Mouse (Mus musculus): Measurements from ENCODE around the gene Zyg11a. TPM values are rescaled to one million over a fixed set of nuclear protein-coding genes. Genes with fewer than 3 reads are reported as not detected.

Gene Zyg11a
- polyA plus RNA-seq (2014; fragmentation: Nextera tagmentation; extraction: Ambion mirVana), result not detected in 2 replicates

DNA sequence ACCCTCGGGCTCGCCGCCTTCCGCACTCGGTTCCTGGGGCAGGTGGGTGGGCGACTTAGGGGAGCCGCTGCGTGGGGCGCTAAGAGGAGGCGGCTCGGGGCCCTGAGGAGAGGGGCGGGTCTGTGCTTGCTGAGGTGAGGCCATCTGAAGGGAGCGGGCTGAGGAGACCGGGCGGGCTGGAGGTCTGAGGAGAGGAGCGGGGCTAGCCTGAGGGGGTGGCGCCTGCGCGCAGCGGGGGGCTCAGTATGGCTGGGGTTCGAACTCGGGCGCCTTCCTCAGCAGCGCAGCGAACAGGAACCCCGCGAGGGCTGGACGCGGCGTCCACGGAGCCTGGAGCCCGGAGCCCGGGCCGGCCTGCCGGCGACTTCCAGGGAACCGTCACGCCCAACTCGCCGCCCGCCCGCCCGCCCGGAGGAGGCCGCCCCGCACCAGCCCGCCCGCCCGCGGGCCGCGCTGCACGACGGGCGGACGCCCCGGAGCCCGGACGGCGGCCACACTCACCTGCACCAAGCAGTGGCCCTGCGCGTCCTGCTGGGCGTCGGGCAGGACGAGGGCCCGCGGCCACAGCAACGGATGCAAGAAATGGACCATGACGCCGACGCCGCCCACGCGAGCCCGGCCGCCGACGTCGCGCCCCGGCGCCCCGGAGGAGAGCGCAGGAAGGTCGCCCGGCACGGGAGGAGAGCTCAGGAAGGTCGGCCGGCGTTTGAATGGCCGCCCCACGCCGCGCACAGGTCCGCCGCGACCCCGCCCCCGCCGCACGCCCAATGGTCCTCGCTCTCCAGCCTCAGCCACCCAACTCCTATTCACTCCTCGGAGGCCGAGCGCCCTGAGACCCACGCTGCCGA, at the start of gene Zyg11a:
Gene Zyg11a (minus strand): TSS at position 717 of the 848 bp plus-strand sequence.
- peak; percentile 27; the same call in 1 of the 2 replicates for ATAC-seq (ENCODE audit: low FRiP score, low TSS enrichment)
- Histone ChIP-seq H3K36me3 (ENCODE audit: control insufficient read depth, insufficient read depth, low read length) (no peaks in the 10 kb centered on the region), H3K27me3 (ENCODE audit: control insufficient read depth, insufficient read depth, low read length) (peaks cover 34% of the 10 kb centered on the region), H3K4me1 (ENCODE audit: control insufficient read depth, insufficient read depth, low read length) (no peaks in the 10 kb centered on the region), H3K9ac (replicated peaks; ENCODE audit: low read length) (0 out of 2 replicates have a peak within 1 kb of the TSS, but pooled peaks have one; percentile 16), H3K4me3 (replicated peaks; ENCODE audit: low read depth, low read length) (peak within 1 kb of the TSS; percentile 33), H3K9me3 (ENCODE audit: control insufficient read depth, low read length) (no peaks in the 10 kb centered on the region), H3K27ac (replicated peaks; ENCODE audit: low read depth, low read length) (no peak within 1 kb of the TSS), H3K4me2 (ENCODE audit: low read length) (peak within 1 kb of the TSS; percentile 54)
- WGBS, result 1% methylated on average over 98 of the region's 107 CpGs
- DNase-seq, result peak; percentile 22

DNA sequence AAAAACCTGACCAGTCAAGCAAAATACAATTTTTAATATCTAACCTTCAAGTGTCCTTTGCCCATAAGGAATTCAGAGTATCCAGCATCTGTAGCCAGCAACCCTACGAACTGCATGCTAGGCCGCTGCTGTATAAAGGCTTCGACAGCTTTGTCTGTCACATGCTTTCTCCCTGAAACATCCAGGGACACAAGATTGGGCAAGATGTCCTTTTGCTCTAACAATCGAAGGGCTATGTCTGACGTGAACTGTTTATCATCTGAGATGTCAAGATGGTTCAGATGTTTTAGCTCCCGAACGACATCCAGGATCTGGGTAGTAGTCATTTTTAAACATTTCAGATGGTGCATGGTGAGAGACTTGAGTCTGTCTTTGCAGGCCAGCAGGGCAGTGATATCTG, 47.9 kb upstream of the Zyg11a start:
- H3K9ac ChIP-seq (replicated peaks; ENCODE audit: low read length), result no peak overlapping the region
- no peak overlapping the region for H3K4me3 ChIP-seq (replicated peaks; ENCODE audit: low read depth, low read length)
- H3K27me3 ChIP-seq (ENCODE audit: control insufficient read depth, insufficient read depth, low read length), result no peaks in the 10 kb centered on the region
- H3K9me3 ChIP-seq (ENCODE audit: control insufficient read depth, low read length), result no peaks in the 10 kb centered on the region
- WGBS, result 94% methylated on average over 7 of the region's 7 CpGs
- ATAC-seq (ENCODE audit: low FRiP score, low TSS enrichment) (no peak), DNase-seq (no peak)
- no peak overlapping the region for H3K27ac ChIP-seq (replicated peaks; ENCODE audit: low read depth, low read length)
- no peaks in the 10 kb centered on the region for H3K4me1 ChIP-seq (ENCODE audit: control insufficient read depth, insufficient read depth, low read length)
- peaks cover 51% of the 10 kb centered on the region for H3K36me3 ChIP-seq (ENCODE audit: control insufficient read depth, insufficient read depth, low read length)
- H3K4me2 ChIP-seq (ENCODE audit: low read length), result no peak overlapping the region

GRCm38 (mm10) chr4:108253317-108253716, 35.5 kb upstream of the Zyg11a start:
- H3K27ac ChIP-seq (replicated peaks; ENCODE audit: low read depth, low read length), result no peak overlapping the region
- WGBS, result 95% methylated on average over 6 of the region's 6 CpGs
- H3K9ac ChIP-seq (replicated peaks; ENCODE audit: low read length), result no peak overlapping the region
- H3K4me3 ChIP-seq (replicated peaks; ENCODE audit: low read depth, low read length), result no peak overlapping the region
- ATAC-seq (ENCODE audit: low FRiP score, low TSS enrichment), result no peak
- no peaks in the 10 kb centered on the region for H3K4me1 ChIP-seq (ENCODE audit: control insufficient read depth, insufficient read depth, low read length)
- H3K4me2 ChIP-seq (ENCODE audit: low read length), result no peak overlapping the region
- peak; percentile 3 for DNase-seq
- H3K27me3 ChIP-seq (ENCODE audit: control insufficient read depth, insufficient read depth, low read length), result no peaks in the 10 kb centered on the region
- no peaks in the 10 kb centered on the region for H3K9me3 ChIP-seq (ENCODE audit: control insufficient read depth, low read length)
- H3K36me3 ChIP-seq (ENCODE audit: control insufficient read depth, insufficient read depth, low read length), result peaks cover 86% of the 10 kb centered on the region

DNA sequence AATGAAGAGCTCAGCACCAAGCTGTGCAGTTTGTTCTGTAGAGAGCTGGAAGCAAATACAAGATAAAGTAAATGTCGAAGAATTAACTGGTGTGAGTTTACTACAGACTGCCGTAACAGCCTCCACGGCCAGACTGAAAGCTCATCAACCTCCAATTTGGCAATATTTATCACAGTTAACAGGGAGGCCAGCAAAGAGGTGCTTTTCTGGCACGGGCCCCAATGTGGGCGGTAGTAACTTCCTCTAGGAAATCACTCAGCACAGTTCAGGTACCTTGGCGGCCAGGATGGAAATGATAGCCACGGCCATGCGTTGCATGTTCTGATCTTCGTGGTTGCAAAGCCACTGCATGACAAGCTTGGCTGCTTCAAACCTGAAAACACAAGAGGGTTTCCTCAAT, 32.7 kb upstream of the Zyg11a start:
- Histone ChIP-seq H3K27me3 (ENCODE audit: control insufficient read depth, insufficient read depth, low read length) (no peaks in the 10 kb centered on the region), H3K27ac (replicated peaks; ENCODE audit: low read depth, low read length) (no peak overlapping the region), H3K4me2 (ENCODE audit: low read length) (no peak overlapping the region), H3K9me3 (ENCODE audit: control insufficient read depth, low read length) (no peaks in the 10 kb centered on the region), H3K9ac (replicated peaks; ENCODE audit: low read length) (no peak overlapping the region), H3K36me3 (ENCODE audit: control insufficient read depth, insufficient read depth, low read length) (peaks cover 71% of the 10 kb centered on the region), H3K4me3 (replicated peaks; ENCODE audit: low read depth, low read length) (no peak overlapping the region), H3K4me1 (ENCODE audit: control insufficient read depth, insufficient read depth, low read length) (no peaks in the 10 kb centered on the region)
- ATAC-seq (ENCODE audit: low FRiP score, low TSS enrichment) (no peak), DNase-seq (no peak)
- 98% methylated on average over 9 of the region's 9 CpGs for WGBS

GRCm38 (mm10) chr4:108249314-108249713, 31.5 kb upstream of the Zyg11a start:
- Histone ChIP-seq H3K9ac (replicated peaks; ENCODE audit: low read length) (no peak overlapping the region), H3K27me3 (ENCODE audit: control insufficient read depth, insufficient read depth, low read length) (no peaks in the 10 kb centered on the region), H3K9me3 (ENCODE audit: control insufficient read depth, low read length) (no peaks in the 10 kb centered on the region), H3K4me2 (ENCODE audit: low read length) (no peak overlapping the region), H3K4me1 (ENCODE audit: control insufficient read depth, insufficient read depth, low read length) (no peaks in the 10 kb centered on the region), H3K36me3 (ENCODE audit: control insufficient read depth, insufficient read depth, low read length) (peaks cover 71% of the 10 kb centered on the region), H3K27ac (replicated peaks; ENCODE audit: low read depth, low read length) (no peak overlapping the region), H3K4me3 (replicated peaks; ENCODE audit: low read depth, low read length) (no peak overlapping the region)
- DNase-seq, result no peak
- 94% methylated on average over 3 of the region's 3 CpGs for WGBS
- no peak for ATAC-seq (ENCODE audit: low FRiP score, low TSS enrichment)

GRCm38 (mm10) chr4:108233654-108234053, 15.8 kb upstream of the Zyg11a start:
- Histone ChIP-seq H3K4me2 (ENCODE audit: low read length) (no peak overlapping the region), H3K9me3 (ENCODE audit: control insufficient read depth, low read length) (no peaks in the 10 kb centered on the region), H3K36me3 (ENCODE audit: control insufficient read depth, insufficient read depth, low read length) (peaks cover 83% of the 10 kb centered on the region), H3K27ac (replicated peaks; ENCODE audit: low read depth, low read length) (no peak overlapping the region), H3K4me3 (replicated peaks; ENCODE audit: low read depth, low read length) (no peak overlapping the region), H3K9ac (replicated peaks; ENCODE audit: low read length) (no peak overlapping the region), H3K4me1 (ENCODE audit: control insufficient read depth, insufficient read depth, low read length) (no peaks in the 10 kb centered on the region), H3K27me3 (ENCODE audit: control insufficient read depth, insufficient read depth, low read length) (no peaks in the 10 kb centered on the region)
- 94% methylated on average over 3 of the region's 3 CpGs for WGBS
- DNase-seq, result no peak
- no peak for ATAC-seq (ENCODE audit: low FRiP score, low TSS enrichment)

DNA sequence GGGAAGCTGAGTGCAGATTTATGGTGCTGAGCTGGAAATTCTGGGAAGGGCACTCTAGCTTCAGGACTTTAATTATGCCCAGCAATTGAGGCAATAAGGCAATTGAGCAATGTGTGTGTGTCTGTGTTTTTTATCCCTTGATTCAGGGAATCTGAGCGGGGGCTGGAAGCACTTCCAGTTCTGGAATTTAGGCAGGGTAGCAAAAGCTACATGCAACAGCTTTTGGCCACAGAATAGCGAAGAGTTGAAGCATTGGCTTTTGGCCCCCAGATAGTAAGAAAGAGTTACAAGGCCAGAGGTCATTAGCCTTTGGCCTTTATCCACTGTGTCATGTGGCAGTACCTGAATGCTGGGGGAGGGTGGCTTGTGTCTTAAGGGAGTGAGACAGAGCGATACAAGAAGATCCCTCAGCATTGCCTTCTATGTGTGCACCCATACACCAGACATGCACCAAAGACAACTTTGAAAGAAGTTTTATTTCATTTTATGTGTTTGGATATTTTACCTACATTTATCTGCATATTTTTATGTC, 7.6 kb upstream of the Zyg11a start:
- Histone ChIP-seq H3K27me3 (ENCODE audit: control insufficient read depth, insufficient read depth, low read length) (no peaks in the 10 kb centered on the region), H3K9me3 (ENCODE audit: control insufficient read depth, low read length) (no peaks in the 10 kb centered on the region), H3K36me3 (ENCODE audit: control insufficient read depth, insufficient read depth, low read length) (peaks cover 3% of the 10 kb centered on the region; the same call in 1 of the 2 replicates), H3K27ac (replicated peaks; ENCODE audit: low read depth, low read length) (no peak overlapping the region), H3K4me2 (ENCODE audit: low read length) (no peak overlapping the region), H3K4me1 (ENCODE audit: control insufficient read depth, insufficient read depth, low read length) (no peaks in the 10 kb centered on the region), H3K9ac (replicated peaks; ENCODE audit: low read length) (no peak overlapping the region), H3K4me3 (replicated peaks; ENCODE audit: low read depth, low read length) (no peak overlapping the region)
- ATAC-seq (ENCODE audit: low FRiP score, low TSS enrichment) (no peak), DNase-seq (no peak)
- 39% methylated on average over 3 of the region's 3 CpGs for WGBS

DNA sequence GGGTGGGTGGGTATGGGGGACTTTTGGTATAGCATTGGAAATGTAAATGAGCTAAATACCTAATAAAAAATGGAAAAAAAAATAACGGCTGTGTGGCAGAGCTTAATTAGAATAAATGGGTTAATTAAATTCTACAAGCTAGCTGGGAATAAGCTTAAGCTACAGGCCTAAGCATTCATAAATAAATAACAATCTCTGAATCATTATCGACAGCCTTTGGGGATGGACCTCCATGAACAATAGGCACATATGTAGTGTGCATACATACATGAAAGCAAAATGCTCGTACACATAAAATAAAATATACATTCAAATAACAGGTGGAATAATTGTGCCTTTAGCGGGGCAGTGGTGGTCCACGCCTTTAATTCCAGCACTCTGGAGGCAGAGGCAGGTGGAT, 4.7 kb upstream of the Zyg11a start:
- no peak for DNase-seq
- Histone ChIP-seq H3K4me3 (replicated peaks; ENCODE audit: low read depth, low read length) (no peak overlapping the region), H3K27ac (replicated peaks; ENCODE audit: low read depth, low read length) (no peak overlapping the region), H3K9me3 (ENCODE audit: control insufficient read depth, low read length) (no peaks in the 10 kb centered on the region), H3K27me3 (ENCODE audit: control insufficient read depth, insufficient read depth, low read length) (peaks cover 23% of the 10 kb centered on the region), H3K36me3 (ENCODE audit: control insufficient read depth, insufficient read depth, low read length) (no peaks in the 10 kb centered on the region), H3K4me2 (ENCODE audit: low read length) (no peak overlapping the region), H3K4me1 (ENCODE audit: control insufficient read depth, insufficient read depth, low read length) (no peaks in the 10 kb centered on the region), H3K9ac (replicated peaks; ENCODE audit: low read length) (no peak overlapping the region)
- no peak for ATAC-seq (ENCODE audit: low FRiP score, low TSS enrichment)
- 81% methylated on average over 5 of the region's 5 CpGs for WGBS

GRCm38 (mm10) chr4:108219019-108219418, 1.2 kb upstream of the Zyg11a start:
- no peak overlapping the region for H3K27ac ChIP-seq (replicated peaks; ENCODE audit: low read depth, low read length)
- peaks cover 34% of the 10 kb centered on the region for H3K27me3 ChIP-seq (ENCODE audit: control insufficient read depth, insufficient read depth, low read length)
- H3K4me1 ChIP-seq (ENCODE audit: control insufficient read depth, insufficient read depth, low read length), result no peaks in the 10 kb centered on the region
- H3K4me3 ChIP-seq (replicated peaks; ENCODE audit: low read depth, low read length), result no peak overlapping the region
- H3K9me3 ChIP-seq (ENCODE audit: control insufficient read depth, low read length), result no peaks in the 10 kb centered on the region
- H3K9ac ChIP-seq (replicated peaks; ENCODE audit: low read length), result no peak overlapping the region
- H3K4me2 ChIP-seq (ENCODE audit: low read length), result no peak overlapping the region
- WGBS, result 9% methylated on average over 9 of the region's 9 CpGs
- no peaks in the 10 kb centered on the region for H3K36me3 ChIP-seq (ENCODE audit: control insufficient read depth, insufficient read depth, low read length)
- DNase-seq (no peak), ATAC-seq (ENCODE audit: low FRiP score, low TSS enrichment) (no peak)
